Mouse (Mus musculus) mesoderm, embryonic 11.5 days (tissue): ENCODE measurements around the gene Cstf1.

Experiments
- DNase-seq: peaks from one replicate; pipeline ENCODE4 v3.0.0-alpha.2; 2012; ENCODE audit warnings: low read depth, low spot score

Cstf1 gene

GRCm38 (mm10) chr2:172413894-172414293 is 43.4 kb downstream of the Cstf1 start:
- no peak for DNase-seq

- no peak for DNase-seq
Observed at GRCm38 (mm10) chr2:172416218-172416617, 45.7 kb downstream of the Cstf1 start.

- no peak for DNase-seq
Observed at GRCm38 (mm10) chr2:172416876-172417275, 46.4 kb downstream of the Cstf1 start.

- DNase-seq, result no peak
Observed at GRCm38 (mm10) chr2:172418208-172418607, 47.7 kb downstream of the Cstf1 start.

- DNase-seq, result no peak
Observed at GRCm38 (mm10) chr2:172430609-172431008, 60.1 kb downstream of the Cstf1 start.
